Mouse (Mus musculus): ENCODE results near the gene Erf. TPM values are rescaled to one million over a fixed set of nuclear protein-coding genes. Genes with fewer than 3 reads are reported as not detected.

The Erf gene
- polyA plus RNA-seq, 1 experiment from 2014 or later = 17.9 TPM

DNA sequence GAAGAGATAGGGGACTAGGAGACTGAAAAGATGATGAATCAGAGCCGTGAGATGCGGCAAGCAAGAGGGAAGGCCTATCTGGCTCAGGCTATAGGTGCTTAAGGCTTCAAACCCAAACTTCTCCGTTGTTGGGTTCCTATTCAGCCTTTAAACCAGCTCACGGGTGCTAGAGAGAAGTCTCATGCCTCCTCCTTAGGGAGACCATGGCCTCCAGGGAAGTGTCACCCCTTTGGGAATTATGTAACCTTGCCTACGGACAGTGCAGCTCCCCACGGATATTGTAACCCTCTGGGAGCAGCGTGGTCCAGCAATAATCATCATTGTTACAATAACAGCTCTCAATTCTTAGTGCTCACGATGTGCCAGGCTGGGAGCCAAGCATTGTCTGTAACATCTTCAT lies 1.3 kb upstream of the Erf start:
- H3K9me3 ChIP-seq (replicated peaks) = no peaks in the 10 kb centered on the region
- H3K36me3 ChIP-seq = no peaks in the 10 kb centered on the region
- H3K4me1 ChIP-seq = peaks cover 34% of the 10 kb centered on the region
- H3K27me3 ChIP-seq = no peaks in the 10 kb centered on the region
- WGBS = 16% methylated on average over 8 of the region's 8 CpGs
- H3K9ac ChIP-seq = peak overlapping the region; percentile 56; the same call in 1 of the 2 replicates
- H3K4me2 ChIP-seq = peak overlapping the region; percentile 94
- H3K4me3 ChIP-seq (replicated peaks) = peak overlapping the region; percentile 76
- H3K27ac ChIP-seq = peak overlapping the region; percentile 98
- ATAC-seq (replicated peaks; ENCODE audit: low FRiP score) = no peak

DNA sequence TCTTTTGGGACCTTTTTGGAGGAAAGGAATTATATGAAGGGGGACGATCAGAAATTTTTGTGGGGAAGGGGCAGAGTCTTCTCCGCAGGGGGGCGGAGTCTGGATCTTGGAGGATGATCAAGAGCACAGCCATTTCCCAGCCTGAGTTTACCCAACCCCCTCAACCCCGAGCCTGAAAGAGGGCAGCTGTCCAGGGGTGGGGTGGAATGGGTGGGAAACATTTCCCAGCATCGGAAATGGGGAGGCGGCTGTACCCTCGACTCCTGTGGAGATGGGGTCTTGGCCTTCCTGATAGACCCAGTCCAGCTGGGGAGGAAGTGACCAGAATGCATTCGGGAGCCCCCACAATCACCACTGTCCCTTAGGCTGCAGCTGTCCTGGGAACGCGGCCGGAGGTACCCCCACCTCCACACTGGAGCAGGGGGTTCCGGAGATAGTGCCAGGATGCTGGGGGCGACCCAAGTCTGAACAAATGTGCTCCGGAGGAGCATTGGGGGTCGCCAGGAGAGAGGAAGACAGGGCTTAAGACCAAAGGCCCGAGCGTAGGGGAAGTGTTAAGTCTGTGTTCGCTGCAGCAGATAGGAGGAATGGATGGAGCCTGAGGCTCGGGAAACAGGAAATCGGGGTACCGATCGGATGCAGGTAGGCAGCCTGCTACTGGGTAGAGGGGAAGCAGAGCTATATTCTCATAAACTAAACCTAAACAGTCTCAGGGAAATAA lies 670 bp upstream of the Erf start:
- peaks cover 39% of the 10 kb centered on the region for H3K4me1 ChIP-seq
- ATAC-seq (replicated peaks; ENCODE audit: low FRiP score) = peak; percentile 28
- no peaks in the 10 kb centered on the region for H3K9me3 ChIP-seq (replicated peaks)
- H3K36me3 ChIP-seq = peaks cover 2% of the 10 kb centered on the region; the same call in 1 of the 2 replicates
- no peaks in the 10 kb centered on the region for H3K27me3 ChIP-seq
- H3K9ac ChIP-seq = peak overlapping the region; percentile 56
- H3K27ac ChIP-seq = peak overlapping the region; percentile 98
- WGBS = 2% methylated on average over 22 of the region's 22 CpGs
- peak overlapping the region; percentile 76 for H3K4me3 ChIP-seq (replicated peaks)
- peak overlapping the region; percentile 94 for H3K4me2 ChIP-seq

DNA sequence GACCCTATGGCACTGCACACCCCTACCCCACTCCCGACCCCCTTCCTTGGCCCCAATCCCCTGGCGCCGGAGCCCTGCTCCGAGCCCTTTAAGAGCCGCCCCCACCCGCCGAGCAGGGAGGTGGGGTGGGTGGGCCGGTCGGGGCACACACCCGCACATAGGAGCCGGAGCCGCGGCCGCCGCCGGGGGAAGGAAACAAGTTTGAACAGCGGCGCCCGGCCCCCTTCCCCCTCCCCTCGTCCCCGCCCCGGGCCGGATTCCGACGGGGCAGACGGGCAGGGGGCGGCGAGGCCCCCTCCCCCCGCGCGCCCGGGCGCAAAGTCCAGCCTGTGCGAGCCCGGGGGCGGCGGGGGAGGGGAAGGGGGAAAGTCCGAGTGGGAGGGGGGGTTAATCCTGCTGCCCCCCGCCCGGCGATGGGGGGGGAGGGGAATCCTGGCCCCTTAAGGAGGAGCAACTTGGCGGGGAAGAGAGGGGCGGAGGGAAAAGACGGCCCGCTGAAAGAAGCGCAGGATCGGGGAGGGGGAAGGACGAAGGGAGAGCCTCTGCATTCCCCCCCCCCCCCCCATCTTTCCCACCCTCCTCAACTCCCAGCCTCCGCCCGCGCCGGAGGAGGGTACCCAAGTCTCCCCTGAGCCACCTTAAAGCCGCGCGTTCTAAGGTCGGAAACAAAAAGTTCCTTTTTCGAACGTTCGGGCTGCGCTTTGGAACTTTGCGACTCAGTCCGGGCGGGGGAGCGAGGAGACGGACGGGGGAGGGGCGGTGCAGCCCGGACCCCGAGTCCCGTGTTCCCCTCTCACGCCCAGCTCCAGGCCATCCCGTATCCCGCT lies 1.0 kb downstream of the Erf start:
- H3K9me3 ChIP-seq (replicated peaks) = no peaks in the 10 kb centered on the region
- H3K9ac ChIP-seq = peak overlapping the region; percentile 75
- WGBS = 0% methylated on average over 50 of the region's 73 CpGs
- H3K4me2 ChIP-seq = peak overlapping the region; percentile 94
- H3K27ac ChIP-seq = peak overlapping the region; percentile 98
- H3K4me1 ChIP-seq = peaks cover 56% of the 10 kb centered on the region
- H3K36me3 ChIP-seq = peaks cover 19% of the 10 kb centered on the region
- ATAC-seq (replicated peaks; ENCODE audit: low FRiP score) = peak; percentile 67
- peak overlapping the region; percentile 76 for H3K4me3 ChIP-seq (replicated peaks)
- H3K27me3 ChIP-seq = no peaks in the 10 kb centered on the region

DNA sequence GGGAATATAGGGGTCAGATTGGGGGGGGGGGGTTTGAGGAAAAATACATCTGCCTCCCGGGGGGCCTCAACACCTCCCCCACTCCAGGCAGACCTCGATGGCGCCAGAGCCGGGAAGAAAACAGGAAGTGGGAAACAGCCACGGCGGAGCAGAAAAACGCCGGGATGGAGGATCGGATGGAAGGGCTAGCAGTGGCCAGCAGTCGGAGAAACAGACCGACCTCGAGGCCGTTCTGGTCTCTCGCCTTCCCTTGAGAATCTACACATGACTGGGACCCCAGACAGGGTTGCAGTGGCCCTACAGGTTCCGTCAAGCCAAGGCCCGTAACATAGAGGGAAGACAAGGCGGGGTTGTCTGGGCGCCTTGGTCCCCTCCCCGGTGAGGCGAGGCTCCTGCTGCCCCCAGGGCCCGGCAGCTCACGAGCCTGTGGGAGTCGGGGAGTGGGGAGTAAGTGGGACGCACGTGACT lies 1.7 kb downstream of the Erf start:
- ATAC-seq (replicated peaks; ENCODE audit: low FRiP score) = no peak; the same call in 1 of the 2 replicates

DNA sequence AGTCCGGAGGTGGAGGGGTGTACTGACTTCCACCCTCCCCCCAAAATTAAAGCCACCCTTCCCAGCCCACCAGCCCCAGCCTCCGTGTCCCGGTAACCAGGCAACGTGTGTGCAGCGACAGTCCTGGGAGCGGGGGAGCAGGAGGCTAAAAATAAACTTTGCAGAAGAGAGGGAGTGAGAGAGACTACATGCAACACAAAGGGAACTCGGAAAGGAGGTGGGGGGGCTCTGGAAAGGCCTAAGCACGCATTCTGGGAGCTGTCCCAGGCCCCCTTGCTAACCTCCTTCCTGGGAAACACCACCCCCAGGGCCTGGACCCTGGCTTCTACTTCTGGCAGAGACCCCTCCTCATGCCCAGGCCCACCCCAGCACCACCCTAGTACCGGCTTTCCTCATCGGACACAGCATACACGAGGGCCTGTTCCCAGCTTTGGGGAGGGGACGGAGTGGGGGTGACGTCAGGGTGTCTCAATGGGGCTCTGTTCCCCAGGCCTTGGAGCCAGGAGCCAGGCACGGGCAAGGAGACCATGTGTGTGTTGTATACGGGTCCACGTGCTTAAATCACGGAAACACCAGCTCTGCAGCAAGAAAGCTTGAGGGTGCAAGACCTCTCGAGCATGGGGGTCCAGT lies 2.4 kb downstream of the Erf start:
- Histone ChIP-seq H3K4me2 (peak overlapping the region; percentile 94), H3K4me3 (replicated peaks) (peak overlapping the region; percentile 76), H3K36me3 (peaks cover 30% of the 10 kb centered on the region), H3K9ac (peak overlapping the region; percentile 75), H3K9me3 (replicated peaks) (no peaks in the 10 kb centered on the region), H3K27me3 (no peaks in the 10 kb centered on the region), H3K4me1 (peaks cover 68% of the 10 kb centered on the region), H3K27ac (peak overlapping the region; percentile 98)
- WGBS = 2% methylated on average over 18 of the region's 18 CpGs
- no peak; the same call in 1 of the 2 replicates for ATAC-seq (replicated peaks; ENCODE audit: low FRiP score)

More for the DNA sequence above, 1.7 kb downstream of the Erf start:
- H3K4me1 ChIP-seq = peaks cover 63% of the 10 kb centered on the region
- peaks cover 24% of the 10 kb centered on the region for H3K36me3 ChIP-seq
- peak overlapping the region; percentile 94 for H3K4me2 ChIP-seq
- H3K27ac ChIP-seq = peak overlapping the region; percentile 98
- H3K9me3 ChIP-seq (replicated peaks) = no peaks in the 10 kb centered on the region
- peak overlapping the region; percentile 75 for H3K9ac ChIP-seq
- H3K4me3 ChIP-seq (replicated peaks) = peak overlapping the region; percentile 76
- no peaks in the 10 kb centered on the region for H3K27me3 ChIP-seq
- WGBS = 0% methylated on average over 25 of the region's 25 CpGs

DNA sequence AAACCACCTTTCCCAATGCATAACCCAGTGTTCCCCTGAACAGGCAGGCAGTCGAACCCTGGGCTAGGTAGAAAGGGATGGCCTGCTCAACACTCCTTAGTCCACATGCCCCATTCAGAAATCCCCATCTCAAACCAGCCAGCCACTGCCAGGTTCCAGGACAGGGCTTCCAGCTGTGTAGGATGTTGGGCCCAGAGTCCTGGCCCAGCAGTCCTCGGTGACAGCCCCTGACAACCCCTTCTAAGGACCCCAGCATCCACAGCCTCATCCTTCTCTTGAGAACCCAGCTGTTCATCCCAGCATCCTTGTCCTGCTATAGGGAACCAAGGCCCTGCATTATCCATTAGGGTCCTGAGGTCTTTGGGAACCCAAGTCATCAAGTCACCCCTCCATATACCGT lies 3.1 kb downstream of the Erf start:
- peaks cover 36% of the 10 kb centered on the region for H3K36me3 ChIP-seq
- 9% methylated on average over 3 of the region's 3 CpGs for WGBS
- H3K4me3 ChIP-seq (replicated peaks) = peak overlapping the region; percentile 76
- peaks cover 69% of the 10 kb centered on the region for H3K4me1 ChIP-seq
- no peaks in the 10 kb centered on the region for H3K27me3 ChIP-seq
- peak overlapping the region; percentile 94 for H3K4me2 ChIP-seq
- H3K9ac ChIP-seq = peak overlapping the region; percentile 75
- H3K27ac ChIP-seq = peak overlapping the region; percentile 98
- no peaks in the 10 kb centered on the region for H3K9me3 ChIP-seq (replicated peaks)
- ATAC-seq (replicated peaks; ENCODE audit: low FRiP score) = no peak

DNA sequence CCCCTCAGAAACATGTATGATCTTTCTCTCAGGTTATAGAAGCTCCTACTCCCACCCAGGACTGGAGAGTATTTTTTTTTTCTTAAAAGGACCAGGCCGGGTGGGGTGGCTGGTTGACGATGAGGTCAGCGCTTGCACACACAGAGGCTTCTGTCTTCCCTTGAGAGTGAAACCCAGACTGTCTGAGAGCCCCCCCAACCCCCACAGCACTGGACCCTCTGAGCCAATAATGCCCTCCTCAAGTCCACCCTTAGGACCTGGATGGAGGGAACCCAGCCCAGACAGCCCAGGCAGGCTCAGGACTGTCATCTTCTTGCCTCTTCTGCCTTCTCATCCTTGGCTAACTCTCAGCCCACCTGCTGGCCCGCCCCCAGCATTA lies 3.8 kb downstream of the Erf start:
- ATAC-seq (replicated peaks; ENCODE audit: low FRiP score) = no peak
- 24% methylated on average over 4 of the region's 4 CpGs for WGBS
- peak overlapping the region; percentile 94 for H3K4me2 ChIP-seq
- H3K9me3 ChIP-seq (replicated peaks) = no peaks in the 10 kb centered on the region
- H3K9ac ChIP-seq = peak overlapping the region; percentile 75
- peaks cover 44% of the 10 kb centered on the region for H3K36me3 ChIP-seq
- peaks cover 64% of the 10 kb centered on the region for H3K4me1 ChIP-seq
- peak overlapping the region; percentile 98 for H3K27ac ChIP-seq
- H3K27me3 ChIP-seq = no peaks in the 10 kb centered on the region
- H3K4me3 ChIP-seq (replicated peaks) = peak overlapping the region; percentile 76

DNA sequence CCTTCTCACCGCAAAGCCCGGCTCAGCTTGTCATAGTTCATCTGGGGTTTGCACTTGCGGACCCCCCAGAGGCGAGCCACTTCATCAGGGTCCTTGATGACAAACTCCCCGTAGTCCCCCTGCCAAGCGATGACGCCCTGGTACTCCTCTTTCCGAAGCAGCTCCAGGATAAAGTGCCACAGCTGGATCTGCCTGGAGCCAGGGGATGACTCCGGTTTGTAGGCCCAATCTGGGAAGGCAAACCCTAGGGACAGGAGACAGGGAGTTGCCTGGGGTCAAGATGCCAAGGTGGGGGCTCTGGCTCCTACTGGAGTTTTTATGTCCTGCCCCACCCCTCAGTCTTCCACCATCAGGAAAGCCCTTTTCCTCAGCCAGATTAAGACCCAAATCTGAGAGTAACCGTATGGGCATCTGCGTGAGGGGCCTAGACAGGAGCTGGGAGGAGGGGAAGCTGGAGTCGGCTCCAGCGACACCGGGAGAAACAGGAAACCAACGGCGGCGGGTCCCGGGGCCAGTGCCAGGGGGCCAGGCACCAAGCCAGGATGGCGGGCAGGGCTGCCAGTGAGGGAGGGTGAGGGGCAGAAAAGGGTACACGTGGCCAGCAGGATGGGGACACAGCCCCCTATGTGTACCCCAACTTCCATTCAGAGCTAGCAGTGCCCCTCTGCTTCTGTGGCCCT lies 4.3 kb downstream of the Erf start:
- 40% methylated on average over 20 of the region's 20 CpGs for WGBS
- ATAC-seq (replicated peaks; ENCODE audit: low FRiP score) = no peak
- peak overlapping the region; percentile 76 for H3K4me3 ChIP-seq (replicated peaks)

DNA sequence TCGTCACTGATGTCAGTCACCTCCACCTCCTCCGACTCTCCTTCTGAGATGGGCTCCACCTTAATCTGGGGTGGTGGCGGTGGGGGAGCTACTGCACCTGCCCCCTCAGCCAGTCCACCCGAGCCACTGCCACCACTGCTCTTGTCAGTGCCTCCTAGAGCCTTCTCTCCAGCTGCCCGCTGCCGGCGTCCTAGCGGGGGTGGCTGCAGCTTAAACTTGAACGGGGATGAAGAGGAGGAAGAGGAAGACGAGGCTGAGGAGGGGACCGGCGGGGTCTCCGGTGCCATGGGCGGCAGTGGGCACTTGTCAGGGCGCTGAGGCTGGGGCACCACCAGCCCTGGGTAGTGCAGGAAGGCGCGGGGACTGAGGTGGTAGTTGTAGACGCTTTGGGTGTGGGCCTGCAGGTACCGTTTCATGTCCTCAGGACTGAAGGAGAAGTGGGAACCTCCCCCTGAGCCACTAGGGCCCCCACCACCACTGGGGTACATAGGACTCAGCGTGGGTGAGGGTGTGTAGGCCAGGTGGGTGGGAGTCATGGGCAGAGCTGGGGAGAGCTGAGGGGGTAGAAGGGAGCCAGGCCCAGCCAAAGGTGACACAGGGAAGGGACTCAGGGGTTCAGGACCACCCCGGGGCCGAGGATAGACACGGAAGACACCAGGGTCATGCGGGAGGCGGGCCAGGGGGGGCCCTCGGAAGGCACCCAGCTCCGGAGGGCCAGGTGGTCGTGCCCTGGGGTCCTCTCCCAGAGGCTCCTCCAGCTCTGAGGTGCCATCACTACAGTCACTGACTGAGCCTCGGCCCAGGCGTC lies 5.8 kb downstream of the Erf start:
- Histone ChIP-seq H3K27ac (no peak overlapping the region), H3K9ac (0 out of 2 replicates have a peak overlapping the region, but pooled peaks have one; percentile 7), H3K9me3 (replicated peaks) (no peaks in the 10 kb centered on the region), H3K27me3 (no peaks in the 10 kb centered on the region), H3K4me2 (no peak overlapping the region), H3K4me3 (replicated peaks) (no peak overlapping the region), H3K4me1 (peaks cover 60% of the 10 kb centered on the region), H3K36me3 (peaks cover 46% of the 10 kb centered on the region)
- no peak for ATAC-seq (replicated peaks; ENCODE audit: low FRiP score)
- 89% methylated on average over 30 of the region's 30 CpGs for WGBS

More for the DNA sequence above, 4.3 kb downstream of the Erf start:
- H3K4me2 ChIP-seq = peak overlapping the region; percentile 94
- peak overlapping the region; percentile 75 for H3K9ac ChIP-seq
- no peaks in the 10 kb centered on the region for H3K9me3 ChIP-seq (replicated peaks)
- peaks cover 46% of the 10 kb centered on the region for H3K36me3 ChIP-seq
- H3K4me1 ChIP-seq = peaks cover 61% of the 10 kb centered on the region
- peak overlapping the region; percentile 98 for H3K27ac ChIP-seq
- H3K27me3 ChIP-seq = no peaks in the 10 kb centered on the region

DNA sequence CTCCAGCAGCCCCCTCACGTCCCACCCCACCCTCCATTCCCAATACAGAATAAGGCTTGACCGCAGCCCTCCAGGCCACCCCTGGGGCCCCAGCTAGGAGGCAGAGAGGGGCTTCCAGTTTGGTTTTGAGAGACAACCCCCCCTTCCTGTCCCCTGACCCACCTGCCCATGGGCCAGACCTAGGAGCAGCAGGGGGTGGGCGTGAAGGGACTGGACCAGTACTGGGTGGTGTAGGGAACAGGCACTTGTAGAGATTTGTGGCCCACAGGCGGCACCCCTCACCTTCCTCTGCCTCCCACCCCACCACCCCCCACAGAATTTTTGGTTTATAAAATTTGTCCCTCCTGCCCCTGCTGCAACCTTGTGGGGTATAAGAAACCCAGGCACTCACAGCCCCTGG lies 7.2 kb downstream of the Erf start:
- WGBS = 83% methylated on average over 4 of the region's 4 CpGs
- 0 out of 2 replicates have a peak overlapping the region, but pooled peaks have one; percentile 9 for H3K27ac ChIP-seq

More for the DNA sequence above, 7.2 kb downstream of the Erf start:
- Histone ChIP-seq H3K9ac (no peak overlapping the region), H3K4me1 (peaks cover 70% of the 10 kb centered on the region), H3K27me3 (no peaks in the 10 kb centered on the region), H3K36me3 (peaks cover 46% of the 10 kb centered on the region), H3K4me2 (no peak overlapping the region), H3K9me3 (replicated peaks) (no peaks in the 10 kb centered on the region), H3K4me3 (replicated peaks) (no peak overlapping the region)
- ATAC-seq (replicated peaks; ENCODE audit: low FRiP score) = no peak
